Mouse (Mus musculus) granulocyte monocyte progenitor cell, adult 5-6 weeks (primary cell): ENCODE measurements around the gene Wdcp. TPM values are rescaled to one million over a fixed set of nuclear protein-coding genes. Genes with fewer than 3 reads are reported as not detected.
"Not testable (repeated sequence)": the region's sequence is repeated elsewhere in the genome, so short reads cannot be mapped to it uniquely, and the experiment has no call there.

ENCODE experiments used
- ATAC-seq: replicated peaks from 2 replicates; pipeline ENCODE4 v1.8.0; 2016; ENCODE audit warnings: mild to moderate bottlenecking, moderate TSS enrichment, inconsistent platforms; ENCODE audit not compliant: poor library complexity, severe bottlenecking
- total RNA-seq, 2 experiments: library from RNA; stranded (forward) in 1 of 2; stranded (reverse) in 1 of 2; fragments of 200-712, 200-1000 nt in 1 of 2; fragments of >200 nt in 1 of 2; fragmentation: Nextera tagmentation in 1 of 2; gene quantifications; 2 replicates each; pipeline ENCODE4 v1.2.3; 2014 to 2017

Gene Wdcp
- total RNA-seq (2014; fragmentation: Nextera tagmentation) (19.7 and 22.7 TPM in 2 replicates), total RNA-seq (2017) (4.6 and 9.0 TPM in 2 replicates)

DNA sequence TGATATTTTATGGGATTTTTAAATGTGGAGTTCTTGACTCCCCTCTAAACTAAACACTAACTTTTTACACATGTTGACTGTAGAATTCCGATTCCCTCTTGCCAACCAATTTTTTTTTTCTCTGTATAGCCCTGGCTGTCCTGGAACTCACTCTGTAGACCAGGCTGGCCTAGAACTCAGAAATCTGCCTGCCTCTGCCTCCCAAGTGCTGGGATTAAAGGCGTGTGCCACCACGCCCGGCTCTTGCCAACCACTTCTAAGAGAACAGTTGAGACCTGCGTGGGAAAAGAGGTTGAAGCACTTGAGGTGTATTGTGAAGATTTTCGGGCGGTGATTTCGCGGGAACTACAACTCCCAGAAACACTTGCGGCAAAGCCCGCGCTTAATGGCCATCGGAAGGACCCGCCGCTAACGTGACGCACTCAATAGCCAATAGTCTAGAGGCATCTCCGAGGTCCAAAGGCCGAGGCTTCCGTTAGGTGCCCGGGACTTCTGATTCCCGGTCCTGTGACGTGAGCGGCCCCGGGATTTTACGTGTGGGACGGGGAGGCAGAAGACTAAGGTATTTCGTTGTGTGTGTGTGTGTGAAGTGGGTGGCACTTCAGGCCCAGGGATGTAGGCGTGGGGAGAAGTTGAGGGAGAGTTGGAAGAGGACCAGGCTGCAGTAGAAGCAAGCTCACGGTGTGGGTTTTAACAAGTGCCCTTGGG, at the start of gene Wdcp:
Wdcp (plus strand) TSS at position 414 of the 708 bp plus-strand sequence.
- ATAC-seq, result peak; percentile 65

DNA sequence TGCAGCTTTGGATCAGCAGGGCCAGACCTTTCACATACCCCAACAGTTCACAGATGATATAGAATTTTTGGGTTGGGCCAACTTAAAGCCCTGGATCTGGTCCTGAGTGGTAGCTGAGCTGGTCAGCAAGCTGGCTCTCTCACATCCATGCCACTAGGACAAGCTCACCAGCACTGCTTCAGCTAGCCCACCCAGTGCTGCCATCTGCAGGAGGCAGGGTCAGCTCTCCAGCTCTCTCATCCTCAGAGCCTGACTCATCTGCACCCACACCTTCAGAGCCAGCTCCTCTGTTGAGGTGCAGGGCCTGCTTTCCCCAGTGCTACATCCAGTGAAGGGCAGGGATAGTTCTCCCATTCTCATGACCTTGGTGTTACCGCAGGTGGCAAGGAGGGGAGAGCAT, 49.4 kb upstream of the Wdcp start:
- no peak for ATAC-seq

DNA sequence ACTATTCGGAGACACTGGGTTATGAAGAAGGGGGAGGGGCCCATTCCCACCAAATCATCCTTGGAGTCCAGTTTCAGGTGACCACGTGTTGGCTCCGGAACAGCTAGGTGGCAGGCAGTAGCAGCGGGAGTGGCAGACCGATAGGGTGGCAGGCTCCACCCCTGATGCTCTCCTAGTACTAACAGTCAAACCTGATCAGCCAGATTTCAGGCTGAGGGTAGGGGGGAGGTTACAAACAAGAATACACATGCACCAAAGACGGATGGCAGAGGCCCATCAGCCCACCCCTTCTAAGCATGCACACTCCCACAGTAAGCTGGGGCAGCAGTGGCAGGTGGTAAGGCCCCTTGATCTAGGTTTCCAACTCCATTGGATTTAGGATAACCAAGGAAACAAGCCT, 45.6 kb upstream of the Wdcp start:
- not testable (repeated sequence) for ATAC-seq

GRCm38 (mm10) chr12:4811036-4811435, 32.1 kb upstream of the Wdcp start:
- no peak for ATAC-seq

GRCm38 (mm10) chr12:4811705-4812104, 31.4 kb upstream of the Wdcp start:
- no peak for ATAC-seq

DNA sequence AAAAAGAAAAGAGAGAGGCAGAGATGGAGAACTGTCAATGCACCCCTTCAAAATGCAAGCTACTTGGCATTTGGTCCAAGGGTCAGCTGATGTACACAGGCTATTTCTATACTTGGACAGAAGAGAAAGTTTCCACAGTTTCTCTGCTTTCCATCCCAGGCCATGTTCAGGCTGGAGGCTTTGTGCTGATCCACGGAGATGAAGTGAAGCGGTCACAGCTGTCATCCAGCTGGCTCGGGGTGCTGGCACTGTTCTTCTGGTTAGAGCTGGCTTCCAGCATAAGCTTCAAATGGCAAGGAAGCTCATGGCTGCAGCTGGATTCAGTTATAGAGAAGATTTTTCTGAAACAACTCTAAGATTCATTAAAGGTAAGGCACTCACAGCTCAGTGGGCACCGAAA, 29.5 kb upstream of the Wdcp start:
- no peak for ATAC-seq

- no peak; the same call in 1 of the 2 replicates for ATAC-seq
Observed at GRCm38 (mm10) chr12:4816680-4817360, 26.3 kb upstream of the Wdcp start.

DNA sequence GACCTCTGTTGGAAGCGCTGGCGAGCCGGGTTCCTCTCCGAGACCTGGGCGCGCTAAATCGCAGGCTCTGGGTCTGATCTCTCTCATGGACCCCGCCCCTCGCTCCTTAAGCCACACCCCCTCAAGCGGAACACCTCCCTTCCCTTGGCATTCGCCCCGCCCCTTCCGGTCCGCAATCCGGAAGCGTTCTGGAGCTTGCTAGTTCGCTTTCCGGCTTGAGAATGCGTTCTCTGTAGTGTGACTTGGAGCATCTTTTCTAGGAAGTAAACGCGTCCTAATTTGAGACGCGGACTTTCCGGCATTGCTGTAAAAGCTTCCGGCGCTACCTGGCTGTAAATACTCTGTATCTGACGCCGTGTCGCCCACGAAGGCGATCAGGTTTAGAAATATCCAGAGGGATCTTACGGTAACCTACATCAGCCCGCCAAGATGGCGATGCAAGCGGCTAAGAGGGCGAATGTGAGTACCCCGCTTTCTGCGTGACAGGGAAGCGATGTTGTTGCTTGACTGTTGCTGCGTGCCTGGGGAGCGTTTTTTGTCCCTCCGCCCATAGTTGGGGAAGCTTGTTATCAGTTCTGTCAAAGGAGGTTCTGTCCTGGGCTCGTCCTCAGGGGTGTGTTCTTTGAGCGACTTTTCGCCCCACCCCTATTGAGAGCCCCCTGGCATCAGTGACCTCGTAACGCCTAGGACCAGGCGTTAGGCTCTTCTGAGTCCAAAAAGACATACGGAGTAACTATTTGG, 25.6 kb upstream of the Wdcp start, which contains the start of gene Sf3b6:
Sf3b6 (plus strand) TSS at position 184 of the 741 bp plus-strand sequence.
- peak; percentile 96 for ATAC-seq

DNA sequence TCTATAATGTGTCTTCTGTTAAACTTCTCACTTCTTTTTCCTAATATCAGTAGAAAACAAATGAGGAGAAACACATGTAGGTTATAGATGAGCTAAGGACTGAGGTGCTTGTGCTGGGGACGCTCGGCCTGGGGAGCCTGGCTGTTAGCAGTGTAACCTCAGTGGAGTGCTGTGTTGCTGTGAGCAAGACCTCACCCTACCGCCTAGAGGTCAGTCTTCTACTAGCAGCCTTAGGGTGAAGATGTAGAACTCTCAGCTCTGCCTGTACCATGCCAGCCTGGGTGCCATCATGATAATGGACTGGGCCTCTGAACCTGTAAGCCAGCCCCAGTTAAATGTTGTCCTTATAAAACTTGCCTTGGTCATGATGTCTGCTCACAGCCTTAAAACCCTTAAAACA, 15.8 kb upstream of the Wdcp start:
- no peak for ATAC-seq

GRCm38 (mm10) chr12:4836959-4837358, 6.1 kb upstream of the Wdcp start:
- no peak for ATAC-seq

DNA sequence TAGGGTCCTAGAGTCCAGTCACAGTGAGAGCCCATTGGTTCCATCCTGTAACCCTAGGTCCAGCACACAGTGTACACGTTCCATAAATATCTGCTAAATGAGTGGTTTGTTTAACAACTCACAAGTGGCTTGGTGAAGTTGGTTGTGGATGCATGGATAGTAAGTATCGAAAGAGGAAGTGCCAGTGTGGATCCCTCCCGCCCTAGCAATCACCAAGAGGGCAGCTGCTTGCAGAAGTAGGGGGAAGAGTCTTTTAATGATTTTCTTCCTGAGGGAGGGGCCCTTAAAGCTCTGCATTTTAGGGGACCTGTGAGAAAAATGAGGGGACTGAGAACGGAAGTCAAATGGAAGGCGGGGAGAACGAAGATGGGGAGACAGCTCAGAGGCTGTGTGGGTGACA, 3.1 kb upstream of the Wdcp start:
- ATAC-seq, result peak; percentile 43

DNA sequence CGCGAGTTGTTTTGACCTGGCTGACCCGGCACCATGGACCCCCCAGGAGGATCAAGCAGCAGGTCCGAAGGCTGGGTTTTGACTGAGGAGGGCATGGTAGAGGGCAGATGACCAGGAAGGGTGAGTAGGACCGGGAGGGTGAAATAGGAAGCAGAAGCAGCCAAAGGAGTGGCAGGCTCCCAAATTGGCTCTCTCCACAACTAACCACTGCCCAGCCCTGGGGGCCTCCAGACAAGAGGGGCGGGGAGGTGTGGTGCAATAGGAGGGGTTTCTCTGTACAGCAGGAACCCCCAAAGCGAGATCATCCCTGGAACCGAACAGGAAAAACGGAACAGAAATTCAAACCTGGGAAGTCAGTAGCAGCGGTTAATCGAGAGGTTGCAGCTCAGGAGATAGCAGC, 2.4 kb upstream of the Wdcp start:
- ATAC-seq, result peak; percentile 44

- ATAC-seq, result peak; percentile 53
Observed at GRCm38 (mm10) chr12:4841392-4841887, 1.7 kb upstream of the Wdcp start, which contains the start of gene Fkbp1b. Gene Fkbp1b, minus strand, starts transcription at chr12:4841591.

GRCm38 (mm10) chr12:4842456-4842855, 647 bp upstream of the Wdcp start:
- no peak for ATAC-seq

DNA sequence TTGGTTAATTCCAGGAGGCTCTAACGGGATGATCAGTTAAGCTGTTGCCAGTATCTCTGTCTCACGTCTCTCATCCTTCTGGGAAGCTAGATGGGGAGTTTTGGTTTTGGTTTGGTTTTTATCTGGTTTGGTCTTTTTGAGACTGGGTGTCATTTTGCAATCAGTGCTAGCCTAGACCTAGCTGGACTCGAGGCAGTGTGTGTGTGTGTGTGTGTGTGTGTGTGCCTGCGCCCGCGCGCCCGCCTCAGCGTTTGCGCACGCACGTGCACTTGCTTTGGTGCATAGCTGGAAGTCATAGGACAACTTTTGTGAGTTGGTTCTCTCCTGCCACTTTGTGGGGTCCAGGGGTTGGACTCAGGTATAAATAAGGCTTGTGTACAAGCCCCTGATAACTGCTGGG, 638 bp downstream of the Wdcp start:
- peak; percentile 28 for ATAC-seq

- ATAC-seq, result no peak
Observed at GRCm38 (mm10) chr12:4856160-4856559, 13.1 kb downstream of the Wdcp start.

DNA sequence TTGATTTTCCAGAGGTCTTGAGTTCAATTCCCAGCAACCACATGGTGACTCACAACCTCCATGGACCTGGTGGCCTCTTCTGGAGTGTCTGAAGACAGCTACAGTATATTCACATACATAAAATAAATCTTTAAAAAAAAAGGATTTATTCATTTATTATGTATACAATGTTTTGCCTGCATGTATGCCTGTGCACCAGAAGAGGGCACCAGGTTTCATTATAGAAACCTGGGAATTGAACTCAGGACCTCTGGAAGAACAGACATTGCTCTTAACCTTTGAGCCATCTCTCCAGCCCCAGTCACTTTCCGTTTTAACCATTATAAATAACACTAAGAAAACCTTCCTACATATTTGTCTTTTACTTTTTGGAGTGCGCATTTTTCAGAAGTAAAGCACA, 13.7 kb downstream of the Wdcp start:
- ATAC-seq, result no peak

GRCm38 (mm10) chr12:4859241-4859914, 16.3 kb downstream of the Wdcp start:
- peak; percentile 74 for ATAC-seq

DNA sequence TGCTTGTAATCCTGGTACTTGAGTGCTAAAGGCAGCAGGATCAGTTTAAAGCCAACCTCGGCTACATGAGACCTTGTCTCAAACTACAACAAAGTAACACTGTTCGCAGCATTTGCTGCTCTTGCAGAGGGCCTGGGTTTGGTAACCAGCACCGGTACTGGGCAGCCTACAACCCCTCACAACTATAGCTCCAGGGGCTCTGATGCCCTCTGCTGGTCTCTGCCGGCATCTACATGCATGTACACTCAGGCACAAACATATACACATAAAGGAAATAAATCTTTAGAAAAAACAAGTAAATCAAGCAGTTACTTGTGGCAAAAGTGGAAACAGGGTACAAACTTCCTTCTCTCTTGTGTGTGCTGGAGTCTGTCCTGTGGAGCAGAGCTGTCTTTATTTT, 19.6 kb downstream of the Wdcp start:
- ATAC-seq, result 0 out of 2 replicates have a peak, but pooled peaks have one; percentile 41

DNA sequence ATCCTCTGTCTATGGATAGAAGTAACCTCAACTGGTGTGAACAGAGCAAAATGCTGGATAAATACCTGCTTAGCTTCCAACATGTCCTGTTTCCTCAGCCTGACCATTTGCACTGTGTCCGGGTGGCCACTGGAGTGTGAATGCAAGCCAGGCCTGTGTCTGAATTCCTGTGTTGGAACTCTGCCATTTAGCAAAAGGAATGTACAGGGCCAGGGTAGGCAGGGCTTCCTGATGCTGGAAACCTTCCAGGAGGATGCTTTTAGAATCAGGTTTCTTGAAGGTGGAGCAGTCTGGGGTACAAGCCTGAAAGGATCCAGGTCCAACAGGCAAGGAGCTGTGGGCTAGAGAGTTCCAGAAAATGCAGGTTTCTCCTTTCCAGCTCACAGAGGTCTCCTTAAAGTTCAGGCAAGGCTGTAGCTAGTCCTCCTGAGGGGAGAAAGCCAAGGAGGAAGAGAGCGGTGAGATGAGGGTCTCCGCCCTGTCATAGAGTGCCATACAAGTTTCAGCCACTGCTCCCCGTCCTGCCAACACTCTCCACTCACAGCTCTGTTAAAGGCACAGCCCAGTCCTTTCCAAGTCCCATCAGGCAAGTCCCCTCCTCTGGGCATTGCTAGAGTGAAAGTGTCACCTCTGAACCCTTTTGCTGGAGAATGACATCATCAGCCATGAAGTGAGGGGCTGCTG, 20.7 kb downstream of the Wdcp start:
- no peak for ATAC-seq
